Mouse (Mus musculus): ENCODE measurements around the gene Wee1.
"Not testable (repeated sequence)": the region's sequence is repeated elsewhere in the genome, so short reads cannot be mapped to it uniquely, and the experiment has no call there.

Wee1 gene

DNA sequence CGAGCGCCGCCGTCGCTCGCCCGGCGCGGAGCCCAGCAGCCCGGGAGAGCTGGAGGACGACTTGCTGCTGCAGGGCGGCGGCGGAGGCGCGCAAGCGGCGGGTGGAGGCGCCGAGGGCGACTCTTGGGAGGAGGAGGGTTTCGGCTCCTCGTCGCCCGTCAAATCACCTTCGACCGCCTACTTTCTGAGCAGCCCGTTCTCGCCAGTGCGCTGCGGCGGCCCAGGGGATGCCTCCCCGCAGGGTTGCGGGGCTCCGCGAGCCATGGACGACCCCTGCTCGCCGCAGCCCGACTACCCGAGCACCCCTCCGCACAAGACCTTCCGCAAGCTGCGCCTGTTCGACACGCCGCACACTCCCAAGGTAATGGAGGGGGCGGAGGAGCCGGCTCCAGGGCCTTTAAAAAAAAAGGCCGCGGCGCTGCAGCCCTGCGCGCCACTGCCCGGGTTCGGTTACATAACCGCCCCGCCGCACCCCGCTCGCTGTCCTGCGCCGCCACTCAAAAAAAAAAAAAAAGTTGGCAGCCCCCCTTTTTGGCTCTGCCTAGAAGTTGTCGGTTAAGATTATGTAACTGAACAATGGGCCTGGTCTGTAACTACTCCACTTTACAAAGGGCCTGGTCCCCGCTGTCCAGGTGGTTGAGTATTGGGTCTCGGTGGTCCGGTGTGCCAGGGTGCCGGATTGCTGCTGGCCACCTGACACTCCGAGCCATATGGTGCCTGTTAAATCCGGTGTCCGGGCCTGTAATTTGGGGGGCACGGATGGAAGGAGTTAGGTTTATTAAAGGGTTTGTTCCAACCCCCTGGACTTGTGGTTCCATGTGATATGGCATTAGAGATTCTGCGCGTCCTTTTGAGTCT lies 948 bp downstream of the Wee1 start:
- DNase-seq (ENCODE audit: low read depth, low spot score): peak; percentile 82

DNA sequence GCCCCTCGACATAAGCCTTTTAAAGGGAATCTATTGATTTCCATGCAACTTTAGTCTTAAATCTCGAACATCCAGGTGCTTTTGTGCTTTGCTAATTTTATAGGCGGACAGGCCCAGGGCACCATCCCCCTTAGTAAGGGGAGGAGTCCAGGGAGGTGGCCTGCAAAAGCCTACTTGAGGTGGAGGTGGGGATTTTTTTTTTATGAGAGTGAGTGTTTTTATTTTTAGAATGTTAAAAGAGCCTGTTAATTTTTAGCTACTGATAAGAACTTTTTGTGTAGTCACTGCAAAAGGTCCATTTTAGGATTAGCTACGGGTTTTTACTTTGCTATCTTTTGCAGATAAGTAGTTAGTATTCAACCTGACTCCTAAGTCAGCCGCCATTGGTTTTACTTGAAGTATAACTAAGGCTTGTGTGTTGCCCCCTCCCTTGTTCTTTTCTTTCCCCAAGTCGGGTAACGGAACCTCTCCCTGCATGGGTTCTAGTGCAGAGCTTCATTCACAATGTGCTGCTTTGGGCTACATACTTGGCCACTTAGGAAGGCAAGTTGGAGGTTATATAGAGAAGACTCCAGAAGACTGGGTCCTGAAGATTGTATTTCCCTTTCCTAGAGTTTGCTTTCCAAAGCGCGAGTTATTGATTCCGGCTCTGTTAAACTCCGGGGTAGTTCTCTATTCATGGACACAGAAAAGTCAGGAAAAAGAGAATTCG lies 2.2 kb downstream of the Wee1 start:
- no peak for DNase-seq (ENCODE audit: low read depth, low spot score)

DNA sequence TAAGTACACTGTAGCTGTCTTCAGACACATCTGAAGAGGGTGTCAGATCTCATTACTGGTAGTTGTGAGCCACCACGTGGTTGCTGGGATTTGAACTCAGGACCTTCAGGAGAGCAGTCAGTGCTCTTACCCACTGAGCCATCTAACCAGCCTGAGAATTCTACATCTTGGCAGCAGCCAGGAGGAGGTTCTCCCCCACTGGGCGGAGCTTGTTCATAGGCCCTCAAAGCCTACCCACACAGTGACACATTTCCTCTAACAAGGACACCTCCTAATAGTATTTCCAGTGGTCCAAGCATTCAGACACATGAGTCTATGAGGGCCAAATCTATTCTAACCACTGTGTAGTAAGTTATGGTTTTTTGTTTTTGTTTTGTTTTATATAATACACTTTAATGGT lies 6.7 kb downstream of the Wee1 start:
- no peak for DNase-seq (ENCODE audit: low read depth, low spot score)

DNA sequence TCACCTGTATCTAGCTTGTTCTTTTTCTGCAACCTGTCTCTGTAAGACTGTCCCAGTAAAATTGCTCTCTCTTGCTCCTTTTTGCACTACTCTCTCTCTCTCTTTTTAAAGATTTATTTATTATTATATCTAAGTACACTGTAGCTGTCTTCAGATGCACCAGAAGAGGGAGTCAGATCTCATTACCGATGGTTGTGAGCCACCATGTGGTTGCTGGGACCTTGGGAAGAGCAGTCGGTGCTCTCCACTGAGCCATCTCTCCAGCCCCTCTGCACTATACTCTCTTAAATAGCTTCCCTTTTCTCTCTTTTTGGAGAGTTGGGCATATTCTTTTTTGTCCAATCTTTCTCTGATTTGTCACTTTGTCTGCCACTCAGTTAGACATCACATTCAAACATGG lies 10.4 kb downstream of the Wee1 start:
- DNase-seq (ENCODE audit: low read depth, low spot score): not testable (repeated sequence)

DNA sequence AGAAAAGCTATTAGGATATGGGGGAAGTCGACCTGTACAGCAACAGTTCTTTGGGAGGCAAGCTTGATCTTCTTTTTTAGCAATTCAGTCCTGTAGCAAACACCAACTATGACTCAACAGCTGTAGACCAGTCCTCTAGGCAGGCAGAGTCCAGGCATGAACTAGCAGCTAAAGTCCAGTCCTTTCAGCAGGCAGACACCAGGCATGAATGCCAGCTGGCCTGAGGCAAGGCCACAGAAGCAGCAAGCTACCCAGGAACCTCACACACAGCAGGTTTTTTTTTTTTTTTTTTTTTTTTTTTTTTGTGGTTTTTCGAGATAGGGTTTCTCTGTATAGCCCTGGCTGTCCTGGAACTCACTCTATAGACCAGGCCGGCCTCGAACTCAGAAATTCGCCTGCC lies 12.1 kb downstream of the Wee1 start:
- no peak for DNase-seq (ENCODE audit: low read depth, low spot score)

DNA sequence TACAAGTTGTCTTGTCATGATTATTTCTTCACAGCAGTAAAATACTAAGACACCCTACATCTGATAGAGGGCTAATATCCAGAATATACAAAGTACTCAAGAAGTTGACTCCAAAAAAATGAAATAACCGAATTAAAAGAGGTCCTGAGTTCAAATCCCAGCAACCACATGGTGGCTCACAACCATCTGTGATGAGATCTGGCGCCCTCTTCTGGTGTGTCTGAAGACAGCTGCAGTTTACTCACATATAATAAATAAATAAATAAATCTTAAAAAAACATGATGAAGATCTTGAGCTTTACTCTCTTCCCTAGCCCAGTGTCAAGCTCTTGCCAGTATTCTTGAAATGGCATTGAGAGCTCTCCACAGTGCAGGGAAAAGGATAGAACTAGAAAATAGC lies 16.7 kb downstream of the Wee1 start:
- DNase-seq (ENCODE audit: low read depth, low spot score): no peak

DNA sequence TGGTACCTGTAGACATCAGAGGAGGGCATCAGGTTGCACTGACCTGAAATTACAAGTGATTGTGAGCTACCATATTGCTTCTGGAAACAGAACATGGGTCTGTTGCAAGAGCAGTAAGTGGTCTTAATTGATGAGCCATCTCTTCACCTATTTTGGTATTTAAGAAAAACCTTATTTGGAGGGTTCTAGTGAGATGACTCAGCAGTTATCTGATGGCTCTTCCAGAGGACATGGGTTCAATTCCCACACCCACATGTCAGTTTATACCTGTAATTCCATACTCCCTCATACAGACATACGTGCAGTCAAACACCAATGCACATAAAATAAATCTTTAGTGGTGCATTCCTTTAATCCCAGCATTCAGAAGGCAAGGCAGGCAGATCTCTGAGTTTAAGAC lies 22.0 kb downstream of the Wee1 start:
- DNase-seq (ENCODE audit: low read depth, low spot score): no peak

DNA sequence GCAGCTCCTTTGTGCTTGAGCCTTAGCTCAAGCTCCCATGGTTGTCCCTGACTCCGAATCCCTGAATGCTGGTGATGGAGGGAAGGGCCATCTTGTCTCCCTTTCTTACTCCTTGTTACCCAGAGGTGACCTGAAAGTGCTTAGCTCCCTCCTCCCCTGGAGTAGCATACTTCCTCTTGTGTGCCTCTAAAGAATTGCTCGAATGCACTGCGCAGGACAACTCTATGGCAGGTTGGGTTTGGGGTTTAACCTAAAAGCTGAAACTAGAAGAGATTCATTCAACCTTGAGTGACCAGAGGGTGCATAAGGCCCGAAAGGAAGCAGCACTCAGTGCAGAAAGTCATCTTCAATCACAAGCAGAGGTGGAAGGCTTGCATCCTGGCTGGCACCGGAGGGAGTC lies 31.0 kb downstream of the Wee1 start:
- DNase-seq (ENCODE audit: low read depth, low spot score): no peak

DNA sequence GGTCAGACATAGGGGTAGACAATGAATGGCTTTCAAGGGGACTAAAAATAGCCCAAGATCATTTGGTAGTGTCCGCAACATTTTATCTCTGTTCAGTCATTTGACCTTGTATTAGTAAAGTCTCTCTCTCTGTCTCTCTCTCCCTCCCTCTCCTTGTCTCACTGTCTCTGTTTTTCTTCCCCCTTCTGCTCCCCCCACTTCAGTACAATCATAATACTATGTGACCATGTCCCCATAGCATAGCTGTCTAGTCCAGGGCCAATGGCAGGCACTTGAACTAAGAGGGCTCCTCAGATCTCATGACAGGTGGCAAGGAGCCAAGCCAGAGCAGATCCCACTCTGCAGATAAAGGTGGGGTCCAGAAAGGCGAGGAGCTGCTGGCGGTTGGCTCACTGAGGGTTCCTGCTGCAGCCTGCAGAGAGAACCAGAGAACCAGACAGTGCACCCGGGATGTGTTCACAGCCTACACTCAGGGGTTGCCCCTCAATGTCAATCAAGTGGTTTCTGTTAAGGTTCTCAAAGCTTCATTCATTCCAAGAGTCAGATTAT lies 34.9 kb downstream of the Wee1 start:
- no peak for DNase-seq (ENCODE audit: low read depth, low spot score)

DNA sequence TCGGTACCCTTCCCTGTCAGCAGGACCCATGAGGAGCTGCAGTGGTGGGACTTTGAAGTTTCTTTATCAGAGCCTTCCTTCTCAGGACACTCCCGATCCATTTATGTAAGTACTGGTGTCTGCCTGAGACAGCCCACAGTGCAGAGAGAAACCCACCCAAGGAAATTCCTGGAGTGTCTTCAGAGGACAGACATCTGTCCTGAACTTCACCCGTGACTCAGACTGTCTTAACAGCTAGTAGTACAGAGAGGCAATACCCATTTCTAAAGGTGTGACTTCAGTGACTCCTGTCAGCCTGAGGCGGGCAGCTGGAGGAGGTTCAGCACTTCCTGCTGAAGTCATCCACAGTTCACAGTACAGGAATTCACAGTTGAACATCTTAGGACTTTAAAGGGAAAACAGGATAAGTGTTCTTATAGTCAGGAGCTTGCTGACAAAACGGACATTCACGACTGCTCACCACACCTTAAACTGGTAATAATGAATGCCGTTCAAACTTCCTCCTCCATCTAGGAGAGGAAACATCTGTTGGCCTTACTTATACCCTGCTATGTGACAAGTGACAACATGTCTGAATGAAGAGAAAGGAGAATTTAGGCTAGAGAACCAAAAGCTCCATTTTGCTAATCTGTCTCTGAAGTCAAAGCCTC lies 35.5 kb downstream of the Wee1 start:
- DNase-seq (ENCODE audit: low read depth, low spot score): no peak

DNA sequence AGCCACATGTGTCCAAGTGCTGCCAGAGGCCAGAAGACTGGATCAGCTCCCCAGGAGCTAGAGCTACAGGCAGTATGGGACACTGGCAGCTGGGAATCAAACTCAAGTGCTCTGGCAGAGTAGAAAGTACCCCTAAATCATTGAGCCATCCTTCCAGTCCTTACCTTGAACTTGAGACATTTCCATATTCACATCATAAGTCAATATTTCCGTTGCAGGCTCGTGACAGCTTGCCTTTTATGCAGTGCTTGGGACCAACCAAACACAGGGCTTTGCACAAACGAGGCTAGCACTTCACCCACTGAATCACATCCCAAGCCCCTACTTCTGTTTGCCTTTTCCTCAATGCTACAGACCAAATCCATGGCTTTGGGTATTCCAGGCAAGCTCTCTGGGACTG lies 36.2 kb downstream of the Wee1 start:
- no peak for DNase-seq (ENCODE audit: low read depth, low spot score)

DNA sequence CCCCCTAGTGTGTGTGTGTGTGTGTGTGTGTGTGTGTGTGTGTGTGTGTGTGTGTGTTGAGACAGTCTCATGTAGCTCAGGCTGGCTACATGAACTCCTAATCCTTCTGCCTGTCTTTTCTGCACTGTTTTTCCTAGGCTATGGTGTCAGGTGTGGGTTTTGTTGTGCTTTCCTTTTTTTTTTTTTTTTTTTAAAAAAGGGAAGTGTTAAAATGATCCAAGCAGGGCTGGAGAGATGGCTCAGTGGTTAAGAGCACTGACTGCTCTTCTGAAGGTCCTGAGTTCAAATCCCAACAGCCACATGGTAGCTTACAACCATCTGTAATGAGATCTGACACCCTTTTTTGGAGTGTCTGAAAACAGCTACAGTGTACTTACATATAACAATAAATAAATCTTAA lies 38.3 kb downstream of the Wee1 start:
- not testable (repeated sequence) for DNase-seq (ENCODE audit: low read depth, low spot score)

DNA sequence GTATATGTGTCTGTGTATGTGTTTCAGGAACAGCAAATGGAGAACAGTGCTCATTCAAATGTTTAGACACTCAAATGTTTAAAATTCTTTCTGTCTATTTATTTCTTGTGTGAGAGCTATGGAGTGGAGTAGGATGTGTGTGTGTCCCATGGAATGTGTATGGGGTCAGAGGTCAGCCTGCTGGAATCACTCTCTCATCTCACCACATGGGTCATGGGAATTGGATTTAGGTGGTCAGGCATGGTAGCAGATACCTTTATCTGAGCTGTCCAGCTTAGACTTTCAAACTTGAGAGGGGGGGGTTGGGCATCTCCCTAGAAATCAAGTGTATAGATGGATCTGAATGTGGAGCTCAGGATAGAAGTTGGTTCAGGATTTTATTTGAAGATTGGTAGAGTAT lies 38.8 kb downstream of the Wee1 start:
- no peak for DNase-seq (ENCODE audit: low read depth, low spot score)

DNA sequence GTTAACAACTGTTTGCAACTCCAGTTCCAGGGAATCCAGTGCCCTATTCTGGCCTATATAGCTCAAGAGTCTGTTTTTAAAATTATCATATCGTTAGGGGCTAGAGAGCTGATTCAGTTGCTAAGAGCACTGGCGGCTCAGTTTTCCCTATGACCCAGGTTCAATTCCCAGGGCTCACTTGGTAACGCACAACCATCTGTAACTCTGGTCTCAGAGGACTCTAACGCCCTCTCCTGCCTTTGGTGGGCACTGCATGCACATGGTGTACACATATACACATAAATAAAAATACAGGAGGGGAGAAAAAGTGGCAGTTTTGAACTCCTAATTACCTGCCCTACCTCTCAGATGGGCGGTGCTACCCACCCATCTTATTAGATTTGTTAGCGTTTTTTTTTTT lies 41.2 kb downstream of the Wee1 start:
- DNase-seq (ENCODE audit: low read depth, low spot score): no peak

DNA sequence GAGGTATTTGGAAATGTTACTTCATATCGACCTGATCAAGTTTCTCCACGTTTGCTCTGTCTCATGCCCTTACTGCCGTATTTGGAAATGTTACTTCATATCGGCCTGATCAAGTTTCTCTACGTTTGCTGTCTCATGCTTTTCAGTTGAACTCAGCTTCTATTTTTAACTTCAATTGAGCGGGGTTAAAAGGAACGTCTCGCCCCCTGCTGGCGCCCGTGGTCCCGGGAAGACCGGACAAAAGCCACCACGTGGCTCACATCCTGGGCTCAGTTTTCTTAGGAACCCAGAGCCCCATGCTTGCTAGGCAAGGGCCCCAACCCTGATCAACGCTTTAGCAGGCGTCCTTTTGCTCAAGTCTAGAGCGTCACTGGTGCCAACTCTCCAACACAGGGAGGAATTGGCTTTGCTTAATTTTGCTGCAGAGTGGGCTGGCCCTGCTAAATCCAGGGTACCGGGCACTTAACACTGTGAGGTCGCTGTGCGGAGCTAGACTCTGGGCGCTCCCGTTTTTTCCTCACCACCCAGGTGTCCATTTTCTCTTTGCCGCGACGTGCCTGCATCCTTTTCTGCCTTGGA lies 42.3 kb downstream of the Wee1 start:
- DNase-seq (ENCODE audit: low read depth, low spot score): peak; percentile 91

DNA sequence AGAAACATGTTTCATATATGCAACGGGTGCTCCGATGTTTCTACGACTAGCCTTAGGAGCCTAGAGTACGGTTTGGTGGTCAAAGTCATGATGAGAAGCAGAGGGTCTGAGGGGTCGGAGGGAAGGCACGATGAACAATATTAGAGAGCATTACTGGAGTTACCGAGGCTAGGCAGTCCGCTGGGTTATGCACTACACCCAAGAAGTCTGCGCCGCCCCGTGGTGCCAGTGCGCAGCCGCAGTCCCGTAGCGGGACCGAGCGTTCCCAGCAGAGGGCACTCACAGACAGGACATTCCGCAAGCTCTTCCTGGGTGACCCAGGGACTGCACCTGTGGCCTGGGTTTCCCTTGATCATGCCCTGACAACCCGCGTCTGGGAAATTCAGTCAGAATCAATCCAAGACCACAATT lies 42.9 kb downstream of the Wee1 start:
- DNase-seq (ENCODE audit: low read depth, low spot score): peak; percentile 95

DNA sequence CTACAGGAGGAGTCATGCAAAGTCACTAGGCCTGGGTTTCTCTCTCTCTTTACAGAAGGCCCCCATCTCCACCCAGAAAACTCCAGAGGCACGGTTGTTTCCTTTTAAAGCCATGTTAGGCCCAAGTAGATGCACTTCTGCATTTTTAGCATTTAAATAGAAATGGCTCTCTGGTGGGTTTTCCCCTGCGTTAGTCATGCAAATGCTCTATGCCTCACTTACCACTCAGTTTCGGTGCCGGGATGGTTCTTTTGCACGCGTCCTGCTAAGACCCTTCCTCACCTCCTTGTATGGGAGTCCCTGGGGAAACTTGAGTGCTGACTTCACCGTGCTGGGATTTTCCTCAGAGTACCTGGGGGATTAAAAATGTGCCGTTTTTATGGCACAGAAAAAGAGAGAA lies 44.4 kb downstream of the Wee1 start:
- DNase-seq (ENCODE audit: low read depth, low spot score): peak; percentile 20

DNA sequence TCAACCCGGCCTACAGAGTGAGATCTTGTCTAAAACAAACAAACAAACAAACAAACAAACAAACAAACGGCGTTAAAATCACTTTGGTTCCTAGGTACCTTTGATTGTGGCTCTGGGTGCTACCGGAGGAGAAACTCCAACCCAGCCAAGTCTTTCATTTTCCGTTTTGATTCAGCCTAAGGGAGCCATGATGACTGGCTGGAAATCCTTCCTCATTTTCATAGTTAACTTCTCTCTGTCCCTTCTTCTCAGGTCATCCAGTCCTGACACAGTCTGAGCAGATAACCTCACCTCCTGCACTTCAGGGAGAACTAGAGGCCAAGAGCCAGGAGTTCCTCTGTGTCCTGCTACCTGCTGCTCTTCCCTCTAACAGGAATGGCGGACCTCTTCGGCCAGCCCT lies 57.4 kb downstream of the Wee1 start:
- DNase-seq (ENCODE audit: low read depth, low spot score): no peak

DNA sequence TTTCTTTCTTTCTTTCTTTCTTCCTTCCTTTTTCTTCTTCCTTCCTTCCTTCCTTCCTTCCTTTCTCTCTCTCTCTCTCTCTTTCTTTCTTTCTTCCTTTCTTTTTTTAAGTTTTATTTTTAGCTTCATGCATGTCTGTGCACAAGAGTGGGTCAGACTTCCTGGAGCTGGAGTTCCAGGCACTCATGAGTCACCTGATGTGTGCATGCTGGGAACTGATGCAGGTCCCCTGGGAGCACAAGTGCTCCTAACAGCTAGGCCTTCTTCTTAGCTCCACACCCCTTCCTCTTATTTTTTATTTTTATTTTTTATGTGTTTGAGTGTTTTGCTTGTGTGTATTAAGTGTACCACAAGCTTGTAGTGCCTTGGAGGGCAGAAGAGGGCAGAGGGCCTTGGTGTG lies 58.8 kb downstream of the Wee1 start:
- peak; percentile 43 for DNase-seq (ENCODE audit: low read depth, low spot score)

DNA sequence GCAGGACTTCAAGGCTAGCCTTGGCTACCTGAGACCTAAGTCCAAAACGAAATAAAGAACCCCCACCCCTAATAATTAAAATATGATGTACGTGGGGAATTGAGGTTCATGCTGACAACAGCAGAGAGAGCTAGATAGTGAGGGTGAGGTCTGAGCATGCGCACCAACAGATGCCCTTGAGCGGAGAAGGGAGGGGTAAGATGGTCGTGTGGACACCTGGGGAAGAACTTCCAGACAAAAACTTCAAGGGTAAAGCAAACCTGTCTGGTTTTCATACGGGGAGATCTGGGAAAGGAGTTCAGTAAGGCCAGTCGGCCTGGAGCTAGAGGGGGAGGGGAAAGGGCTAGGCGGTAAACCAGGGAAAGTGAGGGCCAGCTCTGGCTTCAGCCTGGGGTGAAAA lies 59.6 kb downstream of the Wee1 start:
- no peak for DNase-seq (ENCODE audit: low read depth, low spot score)

DNA sequence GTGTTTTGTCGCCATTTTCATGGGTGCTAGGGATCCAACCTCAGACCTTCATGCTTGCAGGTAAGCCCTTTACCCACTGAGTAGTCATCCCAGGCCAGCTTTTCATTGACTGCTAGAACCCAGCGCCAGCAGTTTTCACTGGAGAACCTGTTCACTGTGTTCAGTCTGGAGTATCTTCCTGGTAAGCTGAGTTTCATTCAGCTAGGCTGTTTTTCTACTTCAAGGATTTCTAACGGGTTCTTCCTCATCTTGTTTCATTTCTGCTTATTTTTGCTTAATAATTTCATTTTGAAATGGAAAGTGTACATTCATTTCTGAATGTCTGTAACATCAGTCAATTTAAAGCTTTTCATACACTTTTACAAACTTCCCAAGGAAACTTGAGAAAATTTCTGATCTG lies 62.8 kb downstream of the Wee1 start:
- DNase-seq (ENCODE audit: low read depth, low spot score): no peak

DNA sequence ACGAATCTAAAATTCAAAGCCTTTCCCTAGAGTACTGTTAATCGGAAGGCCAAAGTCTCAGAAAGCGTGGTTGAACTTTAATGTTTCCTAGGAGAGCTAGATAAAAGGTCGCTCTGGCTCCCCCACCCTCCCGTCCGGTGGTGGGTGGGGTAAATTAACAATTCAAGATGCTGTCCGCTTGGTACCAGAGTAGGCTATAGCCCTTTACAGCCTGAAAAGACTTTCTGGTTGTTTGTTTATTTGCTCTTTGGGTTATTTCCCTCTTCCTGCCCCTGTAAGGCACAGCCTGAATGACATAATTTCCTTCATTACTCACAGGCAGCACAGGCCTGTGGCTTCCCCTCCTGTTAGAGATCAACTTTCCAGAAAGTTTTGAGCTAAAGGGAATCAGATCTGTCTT lies 68.1 kb downstream of the Wee1 start:
- peak; percentile 12 for DNase-seq (ENCODE audit: low read depth, low spot score)
